Mouse (Mus musculus) monocyte, adult 5-6 weeks (primary cell): ENCODE data around the gene Pdgfd. TPM values are rescaled to one million over a fixed set of nuclear protein-coding genes. Genes with fewer than 3 reads are reported as not detected.

Experiments used
- ATAC-seq: fragments of 153-309, 156-312 bp; replicated peaks from 2 replicates; pipeline ENCODE4 v1.8.0; 2017; ENCODE audit warnings: mild to moderate bottlenecking; ENCODE audit not compliant: low TSS enrichment, insufficient number of reproducible peaks, severe bottlenecking, poor library complexity, low FRiP score
- total RNA-seq: library from RNA; stranded (forward); fragments of 200-1000, 200-491, 200-594 nt; gene quantifications from 3 replicates; pipeline ENCODE4 v1.2.3, GENCODE M21; 2017

Pdgfd gene
- total RNA-seq, 1 experiment from 2014 or later = 2.0 TPM

DNA sequence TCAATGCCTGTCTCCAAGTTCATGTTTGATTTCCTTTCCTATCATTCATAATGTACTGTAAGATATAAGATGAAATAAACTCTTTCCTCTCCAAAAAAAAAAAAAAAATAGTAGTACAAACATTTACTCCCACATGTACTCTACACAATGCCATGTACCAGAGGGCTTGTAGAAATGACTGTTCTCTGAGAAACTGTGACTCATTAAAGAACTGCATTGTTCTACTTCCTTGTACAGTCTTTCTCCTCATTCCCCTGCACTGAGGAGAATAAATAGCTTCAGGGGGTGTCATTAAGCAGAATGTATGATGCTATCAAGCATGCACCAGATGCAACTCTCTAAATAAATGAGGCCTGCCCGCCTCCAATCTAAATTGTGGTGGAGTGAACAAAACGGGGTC lies 130.2 kb downstream of the Pdgfd start:
- no peak for ATAC-seq

DNA sequence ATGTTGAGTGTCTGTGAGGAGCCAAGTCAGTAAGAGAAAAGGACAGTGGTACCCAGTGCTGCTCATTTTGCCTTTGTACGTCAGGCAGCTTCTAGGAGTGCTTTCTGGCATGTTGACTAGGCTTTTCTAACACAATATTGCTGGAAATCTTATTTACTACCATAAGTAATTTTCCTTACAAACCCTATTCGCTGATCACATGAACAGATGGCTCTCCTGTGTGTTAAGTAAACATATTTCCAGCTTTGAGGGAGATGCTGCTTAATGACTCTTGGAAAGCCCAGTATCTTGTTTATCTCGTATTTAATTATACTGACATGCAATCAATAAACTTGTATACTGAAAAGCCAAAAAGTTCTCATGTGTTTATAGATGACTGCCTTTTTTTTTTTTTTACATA lies 133.7 kb downstream of the Pdgfd start:
- no peak for ATAC-seq

DNA sequence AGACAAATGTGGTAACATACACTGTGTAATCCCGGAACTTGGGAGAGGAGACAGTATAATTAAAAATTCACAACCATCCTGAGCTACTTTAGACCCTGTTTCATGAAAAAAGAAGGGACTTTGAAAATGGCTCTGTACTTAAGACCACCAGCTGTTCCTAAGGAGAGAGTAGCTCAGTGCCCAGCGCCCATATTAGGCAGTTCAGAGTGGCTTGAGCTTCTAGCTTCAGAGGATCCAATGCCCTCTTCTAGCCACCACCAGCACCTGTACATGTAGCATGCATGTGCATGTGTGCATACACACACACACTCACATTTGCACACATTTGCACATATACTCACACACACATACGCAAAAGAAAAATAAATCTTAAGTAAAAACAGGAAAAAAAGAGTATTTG lies 136.2 kb downstream of the Pdgfd start:
- ATAC-seq = no peak

DNA sequence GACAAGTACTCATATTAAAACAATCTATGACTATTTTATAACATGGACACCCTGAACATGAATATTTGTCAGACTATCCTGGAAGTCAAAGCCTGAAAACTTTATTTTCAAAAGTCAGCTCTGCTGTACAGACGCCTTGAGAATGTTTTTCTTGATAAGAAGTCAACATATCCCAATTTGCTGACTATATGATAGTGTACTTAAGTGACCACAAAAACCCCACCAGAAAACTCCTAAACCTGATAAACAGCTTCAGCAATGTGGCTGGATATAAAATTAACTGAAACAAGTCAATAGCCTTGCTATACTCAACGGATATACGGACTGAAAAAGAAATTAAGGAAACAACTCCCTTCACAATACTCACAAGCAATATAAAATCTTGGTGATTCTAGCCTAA lies 137.5 kb downstream of the Pdgfd start:
- ATAC-seq = no peak

DNA sequence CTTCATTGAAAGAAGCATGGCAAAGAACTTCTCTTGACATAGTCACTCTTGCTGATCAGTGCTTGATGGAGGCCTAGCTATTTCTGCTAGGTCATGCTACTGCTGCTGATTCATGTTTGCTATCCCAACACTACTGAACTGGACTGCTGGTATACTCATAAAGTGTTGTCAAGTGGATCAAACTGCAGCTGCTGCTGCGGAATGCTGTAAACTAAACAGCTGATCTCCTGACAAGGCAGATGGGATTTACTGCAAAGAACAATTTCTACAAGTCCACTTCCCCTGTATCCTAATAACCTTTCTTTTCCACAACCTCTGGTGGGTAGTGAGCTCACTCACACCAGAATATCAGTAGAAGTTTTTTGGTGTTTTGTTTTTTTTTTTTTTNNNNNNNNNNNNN lies 148.7 kb downstream of the Pdgfd start:
- ATAC-seq = no peak

DNA sequence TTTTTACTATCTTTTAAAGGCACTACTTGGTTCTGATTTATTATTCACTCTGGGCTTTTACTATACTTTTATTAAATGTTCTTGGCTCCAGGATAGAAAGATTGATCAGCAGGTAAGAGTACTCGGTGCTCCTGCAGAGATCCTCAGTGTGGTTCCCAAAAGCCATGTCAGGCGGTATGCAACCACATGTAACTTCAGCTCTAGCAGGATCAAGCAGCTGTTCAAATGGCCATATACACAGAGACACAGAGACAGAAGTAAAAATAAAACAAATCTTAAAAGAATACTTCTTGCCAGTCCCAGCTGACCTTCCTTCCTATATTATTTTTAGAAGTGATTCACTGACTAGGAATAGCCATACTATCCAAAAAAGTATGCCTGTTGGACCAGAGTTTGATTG lies 157.0 kb downstream of the Pdgfd start:
- no peak for ATAC-seq

DNA sequence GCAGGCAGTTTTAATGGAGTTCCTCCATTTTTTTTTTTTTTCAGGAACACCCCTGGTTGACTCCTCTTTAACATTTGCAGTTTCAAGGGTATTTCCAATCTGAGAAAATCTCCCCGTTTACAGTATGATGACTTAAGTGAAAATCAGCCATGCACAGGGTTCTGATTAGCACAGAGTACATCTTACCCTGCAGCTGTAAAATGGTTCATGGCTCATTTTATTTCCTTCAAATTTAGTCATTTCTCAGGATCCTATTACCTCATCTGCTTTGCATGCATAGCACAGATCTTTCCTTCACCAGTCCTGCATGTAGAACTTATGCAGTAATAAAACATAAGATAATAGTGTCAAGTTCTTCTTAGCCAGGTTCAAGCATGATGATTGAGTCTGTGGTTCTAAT lies 165.1 kb downstream of the Pdgfd start:
- no peak for ATAC-seq

DNA sequence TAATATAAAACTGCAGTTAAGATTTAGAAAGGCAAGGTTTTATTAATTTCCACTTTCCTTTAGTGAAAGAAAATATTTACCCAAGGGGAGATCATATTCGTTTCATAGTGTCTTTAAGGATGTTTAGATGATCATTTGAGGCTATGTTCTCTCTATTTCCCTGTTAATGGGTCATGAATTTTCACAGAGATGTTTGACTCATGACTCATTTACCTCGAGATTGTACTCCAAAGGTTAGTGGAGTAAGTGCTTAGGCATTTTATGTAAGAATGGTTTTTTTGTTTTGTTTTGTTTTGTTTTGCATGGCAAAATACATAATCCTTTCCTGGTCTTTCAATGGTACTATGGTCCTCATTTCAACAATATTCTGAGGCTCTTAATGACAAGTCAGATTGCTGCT lies 167.9 kb downstream of the Pdgfd start:
- no peak for ATAC-seq

DNA sequence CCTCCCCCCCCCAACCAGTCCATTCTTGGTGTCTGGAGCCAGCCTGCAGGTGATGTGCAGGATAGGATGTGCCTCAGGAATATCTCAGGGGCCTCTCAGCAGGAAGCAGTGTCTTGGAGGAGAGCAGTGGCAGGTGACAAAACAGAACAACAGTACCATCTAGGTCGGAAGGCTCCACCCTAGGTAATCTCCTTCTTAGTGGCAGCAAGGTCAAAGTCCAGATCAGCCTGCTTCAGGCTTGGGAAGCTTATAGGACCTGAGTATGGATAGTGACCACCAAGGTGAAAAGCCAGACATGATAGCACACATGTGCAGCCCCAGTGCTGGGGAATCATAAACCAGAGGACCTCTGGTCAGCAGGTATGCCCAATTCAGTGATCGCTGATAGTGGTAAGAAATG lies 169.5 kb downstream of the Pdgfd start:
- ATAC-seq = no peak

DNA sequence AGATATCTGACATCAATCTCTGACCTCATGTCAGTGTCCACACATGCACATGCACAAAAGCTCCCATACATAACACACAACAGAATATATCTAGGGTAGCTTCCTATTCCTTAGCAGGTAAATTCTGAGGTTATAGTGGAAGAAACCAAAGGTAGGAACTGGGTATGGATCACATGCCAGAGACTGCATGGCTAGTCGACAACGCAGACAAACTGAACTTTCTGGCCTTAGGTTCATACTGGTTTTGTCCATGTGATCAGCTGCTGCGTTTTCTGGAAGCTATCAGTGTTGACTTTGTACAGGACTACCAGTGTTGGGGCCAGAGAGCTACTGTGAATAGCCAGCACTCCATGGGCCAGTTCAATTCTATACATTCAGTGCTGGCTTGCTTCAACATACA lies 170.0 kb downstream of the Pdgfd start:
- no peak for ATAC-seq

DNA sequence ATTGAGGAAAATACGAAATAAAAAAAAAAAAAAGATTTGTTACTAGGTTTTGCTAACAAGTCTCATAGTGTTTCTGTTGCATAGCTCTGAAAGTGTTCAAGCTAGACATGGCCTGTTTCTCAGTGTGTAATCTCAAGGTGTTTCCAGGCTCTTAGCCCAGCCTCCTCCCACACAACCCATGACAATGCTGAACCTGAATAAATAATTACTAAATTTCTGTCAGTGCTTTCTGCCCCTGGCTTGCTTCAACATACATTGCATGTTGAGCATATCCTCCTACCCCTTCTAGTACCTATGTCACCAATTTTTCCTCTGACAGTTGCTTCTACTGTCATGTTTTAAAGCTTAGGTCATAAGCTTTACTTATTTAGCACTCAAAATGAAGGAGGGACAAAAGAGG lies 171.0 kb downstream of the Pdgfd start:
- ATAC-seq = no peak

DNA sequence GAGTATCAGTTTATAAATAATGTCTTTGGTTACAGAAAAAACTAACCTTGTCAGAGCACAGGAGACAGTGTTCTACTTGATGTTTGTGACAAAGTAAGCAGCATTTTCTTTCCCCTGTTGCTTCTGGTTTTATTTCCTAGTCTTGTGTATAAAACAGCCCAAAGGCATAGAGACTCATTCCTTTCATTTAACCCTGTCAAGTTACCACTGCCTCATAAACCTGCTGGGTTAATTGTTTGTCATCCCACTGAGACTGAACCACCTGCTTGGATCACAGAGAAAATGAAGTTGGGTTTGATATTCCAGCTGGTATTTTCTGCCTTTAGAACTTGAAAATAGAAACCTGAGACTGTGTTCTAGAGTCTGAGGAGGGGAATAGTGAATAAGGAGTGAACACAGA lies 172.4 kb downstream of the Pdgfd start:
- no peak for ATAC-seq

DNA sequence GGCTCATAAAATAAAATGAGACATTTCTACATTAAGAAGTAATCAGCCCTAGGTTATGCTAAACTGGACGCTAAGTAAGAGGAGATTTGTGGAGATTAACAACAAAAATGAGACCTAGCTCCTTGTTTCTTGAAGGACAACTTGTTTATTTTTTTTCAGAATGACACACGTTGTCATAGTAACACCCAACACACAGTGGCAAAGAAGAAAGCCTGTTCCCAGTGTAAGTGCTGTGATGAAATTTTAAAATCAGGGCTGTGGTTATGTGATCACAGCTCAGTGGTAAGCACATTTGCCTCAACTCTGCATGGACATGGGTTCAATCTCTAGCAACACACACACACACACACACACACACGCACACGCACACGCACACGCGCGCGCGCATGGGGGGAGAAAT lies 174.5 kb downstream of the Pdgfd start:
- ATAC-seq = no peak

DNA sequence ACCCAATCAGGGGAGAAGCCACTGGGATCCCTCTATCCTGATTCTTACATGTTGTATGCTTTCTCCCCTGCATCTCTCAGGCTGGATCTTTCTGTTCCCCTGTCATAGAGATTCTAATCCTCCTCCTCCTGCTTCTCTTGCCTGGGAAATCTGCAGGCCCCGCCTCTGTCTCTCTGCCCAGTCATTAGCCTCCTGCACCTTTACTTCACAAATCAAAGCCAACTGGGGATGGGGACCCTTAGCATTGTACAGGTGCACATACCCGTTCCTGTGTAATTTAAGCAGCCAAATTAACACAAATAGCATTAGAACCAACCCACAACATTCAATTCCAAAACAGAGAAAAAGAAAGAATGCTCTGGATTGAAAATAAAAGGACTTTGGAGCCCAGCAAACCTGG lies 176.1 kb downstream of the Pdgfd start:
- no peak for ATAC-seq

DNA sequence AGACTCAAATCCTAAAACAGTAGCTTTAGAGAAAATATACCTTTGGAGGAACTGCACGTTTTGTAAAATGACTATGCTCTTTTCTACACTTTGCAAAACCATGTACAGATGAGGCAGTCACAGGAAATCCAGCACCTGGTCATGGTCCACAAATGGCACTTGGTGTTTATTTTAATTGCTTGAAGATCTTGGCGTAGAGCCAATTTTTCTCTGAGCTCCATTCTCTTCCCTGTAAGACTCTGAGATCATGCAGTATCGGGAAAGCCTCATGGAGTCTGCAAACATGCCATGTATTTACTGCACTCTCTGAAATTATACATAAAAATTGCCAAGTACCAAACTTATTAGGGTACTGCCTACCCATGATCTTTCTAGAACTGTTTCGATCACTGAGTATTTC lies 176.5 kb downstream of the Pdgfd start:
- no peak for ATAC-seq

DNA sequence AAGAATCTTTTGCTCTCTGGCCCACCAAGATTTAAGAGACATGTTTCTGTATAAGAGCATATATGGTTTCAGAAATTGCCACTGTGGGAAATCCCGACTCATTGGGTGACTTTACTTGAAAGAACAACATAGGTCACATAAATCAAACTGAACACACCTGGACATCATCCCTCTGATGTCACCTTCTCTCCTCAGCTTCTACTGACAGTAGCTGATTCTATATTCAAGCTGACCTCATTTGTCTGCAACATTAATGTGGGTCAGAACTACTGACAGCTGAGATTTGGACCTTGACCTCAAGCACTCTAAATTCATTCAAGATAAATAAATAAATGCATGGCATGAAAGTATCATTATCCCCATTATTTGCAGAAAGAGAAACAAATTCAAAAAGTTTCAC lies 177.0 kb downstream of the Pdgfd start:
- no peak for ATAC-seq

DNA sequence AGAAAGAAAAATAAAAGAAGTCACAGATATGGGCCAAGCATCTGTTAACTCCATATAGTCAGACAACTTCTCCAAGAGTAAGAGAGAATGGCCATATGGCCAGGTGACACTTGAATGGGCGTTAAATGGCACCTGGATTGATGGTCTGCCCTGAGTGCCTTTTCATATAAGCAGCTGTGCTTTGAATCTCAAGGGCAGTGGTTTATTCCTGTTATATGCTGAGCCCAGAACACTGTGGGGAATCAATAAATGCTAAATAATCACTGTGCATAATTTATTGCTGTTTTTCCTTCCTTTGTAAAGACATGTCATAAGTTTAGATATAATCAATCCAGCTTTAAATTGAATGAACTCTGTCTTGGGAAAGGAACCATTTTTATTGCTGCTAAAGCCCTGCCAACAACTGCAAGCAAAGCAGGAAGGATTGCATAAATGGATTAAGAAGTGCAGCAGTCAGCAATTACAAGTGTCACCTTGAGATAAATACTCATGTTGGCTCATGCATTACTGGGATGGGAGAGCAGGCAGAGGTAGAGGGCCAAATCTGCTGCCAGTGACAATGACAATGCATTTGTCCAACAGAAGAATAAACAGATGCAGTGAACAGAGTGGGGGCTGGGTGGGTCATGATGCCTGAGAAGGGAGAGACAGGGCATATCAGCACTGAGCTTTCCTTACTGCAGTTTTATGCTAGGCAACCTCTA lies 185.0 kb downstream of the Pdgfd start:
- no peak for ATAC-seq

DNA sequence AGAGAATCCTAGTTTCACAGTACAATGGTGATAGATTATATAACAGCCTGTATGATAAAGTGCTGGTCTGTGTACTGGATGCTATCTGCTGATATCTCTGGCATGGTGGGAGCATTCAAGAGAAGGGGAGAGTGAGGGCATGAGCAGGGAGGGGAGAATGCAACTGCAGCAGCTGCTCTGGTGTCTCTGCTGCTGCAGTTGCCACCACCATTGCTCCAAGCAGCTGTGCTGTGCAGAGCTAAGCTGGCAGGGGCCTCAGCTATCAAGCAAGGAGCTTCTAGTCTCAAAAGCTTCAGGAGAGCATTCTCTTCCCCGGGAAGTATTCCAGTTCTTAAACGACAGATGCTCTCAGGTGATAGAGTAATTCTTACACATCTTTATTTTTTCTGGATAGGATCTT lies 192.4 kb downstream of the Pdgfd start:
- no peak for ATAC-seq

DNA sequence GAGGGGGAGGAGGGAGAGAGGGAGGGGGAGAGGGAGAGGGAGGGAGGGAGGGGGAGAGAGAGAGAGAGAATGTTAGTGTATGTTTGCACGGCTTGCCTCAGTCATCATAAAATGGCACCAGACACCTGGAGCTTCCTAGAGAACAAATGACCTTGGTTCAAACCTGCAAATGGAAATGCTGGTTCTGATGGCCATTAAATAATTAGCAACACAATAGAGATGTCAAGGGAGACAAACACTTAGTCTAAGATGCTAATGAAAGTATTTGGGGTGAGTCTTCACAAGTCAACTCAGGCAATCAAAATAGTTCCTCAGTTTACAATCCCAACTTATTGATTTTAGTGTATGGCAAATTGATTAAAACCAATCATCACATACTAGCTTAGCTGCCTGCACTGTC lies 198.2 kb downstream of the Pdgfd start:
- no peak for ATAC-seq

DNA sequence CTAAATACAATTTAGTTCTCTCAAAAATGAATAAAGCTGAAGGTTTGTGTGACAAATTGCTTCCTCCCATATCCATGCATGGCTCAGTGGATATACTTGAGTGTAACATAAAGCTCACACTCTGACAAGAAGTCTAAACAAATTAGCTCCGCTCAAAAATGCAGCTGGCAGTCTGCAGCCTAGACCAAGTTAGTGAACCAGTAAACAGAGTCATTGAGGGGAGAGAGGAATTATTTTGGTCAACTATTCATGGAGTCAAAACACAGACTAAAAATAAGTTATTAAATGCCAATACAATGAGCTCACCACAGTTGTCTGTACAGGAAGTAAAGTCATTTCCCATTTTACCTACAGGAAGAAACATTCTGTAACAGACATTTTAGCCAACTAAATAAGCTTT lies 233.4 kb downstream of the Pdgfd start:
- ATAC-seq = no peak

DNA sequence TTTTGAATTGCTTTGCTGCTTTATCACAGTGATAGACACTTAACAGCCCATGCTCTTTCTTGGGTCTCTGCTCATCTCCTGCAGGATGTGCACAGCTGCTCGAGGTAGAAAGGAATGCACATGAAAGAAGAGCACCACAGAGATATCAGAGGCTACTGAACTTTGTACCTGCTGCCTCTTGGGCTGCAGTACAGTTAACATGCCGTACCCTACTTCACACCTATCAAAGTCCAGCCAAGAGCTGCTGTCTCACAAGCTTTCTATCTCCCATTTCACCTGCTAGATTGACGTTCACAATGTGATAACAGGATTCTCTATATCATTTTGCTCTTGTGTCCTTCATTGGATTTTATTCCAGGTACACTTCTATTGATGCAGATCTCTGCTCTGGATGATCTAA lies 238.2 kb downstream of the Pdgfd start:
- no peak for ATAC-seq
